Mouse (Mus musculus) forebrain, embryonic 15.5 days (tissue): ENCODE results near the gene Efcab12. TPM values are rescaled to one million over a fixed set of nuclear protein-coding genes. Genes with fewer than 3 reads are reported as not detected.
"Not testable (repeated sequence)": the region's sequence is repeated elsewhere in the genome, so short reads cannot be mapped to it uniquely, and the experiment has no call there.

ENCODE experiments used
- ATAC-seq: fragments of 200-750 bp; cut with Nextera tagmentation; replicated peaks from 2 replicates; pipeline ENCODE4 v1.8.0; 2017; ENCODE audit warnings: mild to moderate bottlenecking, moderate TSS enrichment, moderate library complexity
- H3K27ac ChIP-seq: fragments of 300-500 bp; sonication (generic); replicated peaks from 2 replicates; pipeline ENCODE4 v1.5.1; 2015; ENCODE audit warnings: mild to moderate bottlenecking, inconsistent platforms
- H3K27me3 ChIP-seq: fragments of 300-500 bp; sonication (generic); 2 replicates; pipeline ENCODE4 v1.6.1; 2015; ENCODE audit warnings: inconsistent platforms
- H3K36me3 ChIP-seq: fragments of 300-500 bp; sonication (generic); 2 replicates; pipeline ENCODE4 v1.6.1; 2015; ENCODE audit warnings: mild to moderate bottlenecking, inconsistent platforms
- H3K4me1 ChIP-seq: fragments of 300-500 bp; sonication (generic); 2 replicates; pipeline ENCODE4 v1.6.1; 2015; ENCODE audit warnings: inconsistent platforms
- H3K4me2 ChIP-seq: fragments of 300-500 bp; sonication (generic); replicated peaks from 2 replicates; pipeline ENCODE4 v1.6.1; 2015; ENCODE audit warnings: mild to moderate bottlenecking, inconsistent platforms
- H3K4me3 ChIP-seq: fragments of 300-500 bp; sonication (generic); 2 replicates; pipeline ENCODE4 v1.5.1; 2015; ENCODE audit warnings: mild to moderate bottlenecking, inconsistent platforms
- H3K9ac ChIP-seq: fragments of 300-500 bp; sonication (generic); replicated peaks from 2 replicates; pipeline ENCODE4 v1.6.1; 2015; ENCODE audit warnings: mild to moderate bottlenecking, inconsistent platforms
- H3K9me3 ChIP-seq: fragments of 300-500 bp; sonication (generic); 2 replicates; pipeline ENCODE4 v1.6.1; 2016; ENCODE audit warnings: inconsistent platforms
- WGBS: fragments of 180-500 bp; shearing (Covaris S2); methylation state at CpG from one replicate; pipeline ENCODE4 v1.1.7; 2015; ENCODE audit warnings: mixed read lengths; 5-methylcytosine and 5-hydroxymethylcytosine counted together
- polyA plus RNA-seq: library from polyadenylated mRNA; unstranded; fragments of >200 nt; fragmentation: Nextera tagmentation; extraction: Ambion mirVana; gene quantifications from 2 replicates; pipeline ENCODE4 v1.2.1, GENCODE M21; 2015

The Efcab12 gene
- polyA plus RNA-seq: 1.8 and 2.0 TPM in 2 replicates

- peaks cover 14% of the 10 kb centered on the region for H3K36me3 ChIP-seq
- no peaks in the 10 kb centered on the region for H3K9me3 ChIP-seq
- H3K9ac ChIP-seq: peak within 1 kb of the TSS; percentile 37
- peaks cover 10% of the 10 kb centered on the region for H3K4me1 ChIP-seq
- H3K4me3 ChIP-seq: peak within 1 kb of the TSS; percentile 42
- peak within 1 kb of the TSS; percentile 55 for H3K27ac ChIP-seq
- peak within 1 kb of the TSS; percentile 68 for H3K4me2 ChIP-seq
- WGBS: under 1% methylated on average over 19 of the region's 19 CpGs
- no peaks in the 10 kb centered on the region for H3K27me3 ChIP-seq
- peak; percentile 98 for ATAC-seq
These were observed at the start of gene Efcab12 for GRCm38 (mm10) chr6:115838161-115838597. Gene Efcab12, minus strand, starts transcription at chr6:115838412.

DNA sequence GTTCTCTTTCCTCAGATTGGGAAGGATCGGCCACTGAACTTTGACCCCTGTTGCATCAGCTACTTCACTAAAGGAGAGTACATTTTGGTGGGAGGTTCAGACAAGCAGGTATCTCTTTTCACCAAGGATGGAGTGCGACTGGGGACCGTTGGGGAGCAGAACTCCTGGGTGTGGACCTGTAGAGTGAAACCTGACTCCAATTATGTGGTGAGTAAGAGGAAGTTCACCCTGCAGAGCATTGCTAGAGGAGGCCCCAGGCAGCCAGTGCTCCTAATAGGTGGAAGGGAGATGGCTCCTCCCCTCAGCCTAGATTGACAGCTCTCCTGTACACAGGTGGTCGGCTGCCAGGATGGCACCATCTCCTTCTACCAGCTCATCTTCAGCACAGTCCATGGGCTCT is 48.7 kb upstream of the Efcab12 start:
- ATAC-seq: no peak
- H3K27ac ChIP-seq: no peak overlapping the region
- WGBS: 76% methylated on average over 4 of the region's 4 CpGs
- no peaks in the 10 kb centered on the region for H3K9me3 ChIP-seq
- H3K27me3 ChIP-seq: no peaks in the 10 kb centered on the region
- H3K4me3 ChIP-seq: no peak overlapping the region
- peaks cover 17% of the 10 kb centered on the region for H3K4me1 ChIP-seq
- no peak overlapping the region for H3K4me2 ChIP-seq
- peaks cover 27% of the 10 kb centered on the region; the same call in 1 of the 2 replicates for H3K36me3 ChIP-seq
- H3K9ac ChIP-seq: no peak overlapping the region

GRCm38 (mm10) chr6:115884018-115884417 is 45.8 kb upstream of the Efcab12 start:
- no peak overlapping the region for H3K27ac ChIP-seq
- H3K4me2 ChIP-seq: no peak overlapping the region
- H3K9me3 ChIP-seq: no peaks in the 10 kb centered on the region
- no peak overlapping the region for H3K4me3 ChIP-seq
- H3K4me1 ChIP-seq: no peaks in the 10 kb centered on the region
- no peaks in the 10 kb centered on the region for H3K27me3 ChIP-seq
- ATAC-seq: no peak
- H3K9ac ChIP-seq: no peak overlapping the region
- H3K36me3 ChIP-seq: peaks cover 30% of the 10 kb centered on the region; the same call in 1 of the 2 replicates

- Histone ChIP-seq H3K4me2 (no peak overlapping the region), H3K9ac (no peak overlapping the region), H3K4me1 (no peaks in the 10 kb centered on the region), H3K4me3 (no peak overlapping the region), H3K27ac (no peak overlapping the region), H3K9me3 (no peaks in the 10 kb centered on the region), H3K27me3 (no peaks in the 10 kb centered on the region), H3K36me3 (peaks cover 17% of the 10 kb centered on the region; the same call in 1 of the 2 replicates)
- no peak for ATAC-seq
- 96% methylated on average over 8 of the region's 8 CpGs for WGBS
These were observed 42.5 kb upstream of the Efcab12 start for GRCm38 (mm10) chr6:115880751-115881150.

DNA sequence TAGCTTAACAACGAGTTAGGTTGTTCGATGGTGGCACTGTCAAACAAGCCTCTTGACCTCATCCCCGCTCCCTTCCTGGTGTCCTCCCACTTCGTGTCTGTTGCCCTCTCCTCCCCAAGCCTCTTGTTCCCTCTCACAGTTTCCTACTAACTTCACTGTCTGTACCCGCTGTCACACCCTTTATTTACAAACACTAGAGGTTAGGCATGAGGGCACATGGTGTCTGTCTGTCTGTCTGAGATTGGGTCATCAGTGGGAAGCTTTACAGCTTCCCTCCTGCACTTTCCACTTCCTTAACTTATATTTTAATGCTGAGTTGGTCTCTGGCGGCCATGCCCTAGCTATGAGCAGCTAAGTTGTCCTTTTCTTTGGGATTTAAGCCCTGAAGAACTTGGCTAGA is 41.5 kb upstream of the Efcab12 start:
- ATAC-seq: no peak
- H3K4me1 ChIP-seq: no peaks in the 10 kb centered on the region
- no peaks in the 10 kb centered on the region for H3K9me3 ChIP-seq
- H3K9ac ChIP-seq: no peak overlapping the region
- 84% methylated on average over 6 of the region's 6 CpGs for WGBS
- H3K4me3 ChIP-seq: no peak overlapping the region
- H3K4me2 ChIP-seq: no peak overlapping the region
- peaks cover 15% of the 10 kb centered on the region; the same call in 1 of the 2 replicates for H3K36me3 ChIP-seq
- H3K27ac ChIP-seq: no peak overlapping the region
- H3K27me3 ChIP-seq: no peaks in the 10 kb centered on the region

- H3K36me3 ChIP-seq: peaks cover 11% of the 10 kb centered on the region; the same call in 1 of the 2 replicates
- no peak overlapping the region for H3K4me2 ChIP-seq
- no peak overlapping the region for H3K27ac ChIP-seq
- H3K9me3 ChIP-seq: no peaks in the 10 kb centered on the region
- H3K27me3 ChIP-seq: no peaks in the 10 kb centered on the region
- no peak for ATAC-seq
- H3K9ac ChIP-seq: no peak overlapping the region
- H3K4me3 ChIP-seq: no peak overlapping the region
- WGBS: 87% methylated on average over 6 of the region's 6 CpGs
- H3K4me1 ChIP-seq: no peaks in the 10 kb centered on the region
These were observed 40.5 kb upstream of the Efcab12 start for GRCm38 (mm10) chr6:115878694-115879093.

- Histone ChIP-seq H3K27me3 (no peaks in the 10 kb centered on the region), H3K4me3 (no peak overlapping the region), H3K9me3 (no peaks in the 10 kb centered on the region), H3K36me3 (peaks cover 11% of the 10 kb centered on the region; the same call in 1 of the 2 replicates), H3K4me1 (no peaks in the 10 kb centered on the region), H3K27ac (no peak overlapping the region), H3K9ac (no peak overlapping the region), H3K4me2 (no peak overlapping the region)
- no peak for ATAC-seq
- WGBS: 86% methylated on average over 2 of the region's 2 CpGs
These were observed 39.0 kb upstream of the Efcab12 start for GRCm38 (mm10) chr6:115877239-115877638.

DNA sequence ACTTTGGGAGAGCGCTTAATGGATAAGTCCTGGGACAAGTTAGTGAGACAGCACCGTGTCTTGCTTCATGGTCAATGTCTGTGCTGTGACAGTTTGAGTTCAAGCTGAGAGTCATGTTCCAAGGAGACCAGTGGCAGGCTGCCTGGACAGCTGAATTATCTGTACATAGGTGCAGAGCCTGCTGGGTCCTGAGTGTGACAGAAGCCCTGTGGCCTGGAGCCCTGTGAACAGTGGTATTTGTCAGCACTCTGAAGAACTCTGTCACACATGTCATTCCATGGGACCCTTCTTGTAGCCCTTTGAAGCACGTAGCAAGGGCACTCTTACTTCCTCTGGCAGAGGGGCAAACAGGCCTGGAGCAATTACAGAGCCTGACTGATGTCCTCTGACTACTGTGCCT is 33.1 kb upstream of the Efcab12 start:
- H3K9ac ChIP-seq, H3K36me3 ChIP-seq, H3K27me3 ChIP-seq, H3K9me3 ChIP-seq, H3K4me2 ChIP-seq, H3K4me3 ChIP-seq, ATAC-seq, H3K4me1 ChIP-seq, H3K27ac ChIP-seq: not testable (repeated sequence)
- WGBS: no CpG with 5 or more reads among the region's 3 CpGs

GRCm38 (mm10) chr6:115867157-115867556 is 28.9 kb upstream of the Efcab12 start:
- H3K4me1 ChIP-seq, H3K4me2 ChIP-seq, ATAC-seq, H3K27ac ChIP-seq, H3K9ac ChIP-seq, H3K27me3 ChIP-seq, H3K36me3 ChIP-seq, H3K4me3 ChIP-seq, H3K9me3 ChIP-seq: not testable (repeated sequence)
- WGBS: no CpG with 5 or more reads among the region's 3 CpGs

- ATAC-seq: no peak
- Histone ChIP-seq H3K4me2 (no peak overlapping the region), H3K4me1 (no peaks in the 10 kb centered on the region), H3K27me3 (no peaks in the 10 kb centered on the region), H3K36me3 (peaks cover 4% of the 10 kb centered on the region; the same call in 1 of the 2 replicates), H3K4me3 (no peak overlapping the region), H3K27ac (no peak overlapping the region), H3K9me3 (no peaks in the 10 kb centered on the region), H3K9ac (no peak overlapping the region)
- 95% methylated on average over 4 of the region's 4 CpGs for WGBS
These were observed 27.0 kb upstream of the Efcab12 start for GRCm38 (mm10) chr6:115865246-115865645.

DNA sequence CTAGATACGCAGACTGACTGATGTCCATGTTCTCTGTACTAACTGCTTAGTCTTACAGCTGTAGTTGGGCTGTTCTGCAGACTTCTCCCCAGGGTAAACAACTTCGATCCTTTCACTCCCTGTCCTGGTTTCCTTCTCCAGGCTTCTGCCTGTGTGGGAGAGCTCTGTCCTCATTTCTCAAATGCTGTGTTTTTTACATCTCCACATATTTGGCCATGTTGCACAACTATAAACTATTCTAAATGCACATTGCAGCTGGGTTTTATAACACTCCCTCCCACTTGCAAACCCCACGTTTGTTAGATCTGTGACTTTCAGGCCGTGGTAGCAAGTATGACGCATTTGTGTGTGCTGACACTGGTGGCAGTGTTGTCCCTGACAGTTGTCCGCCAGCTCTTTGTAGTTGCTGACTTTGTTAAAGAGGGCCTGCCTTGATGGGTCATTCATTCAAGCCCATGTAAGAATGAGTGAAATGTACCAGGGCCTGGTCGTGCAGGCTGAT is 25.2 kb upstream of the Efcab12 start:
- Histone ChIP-seq H3K9ac (no peak overlapping the region), H3K4me3 (no peak overlapping the region), H3K36me3 (peaks cover 4% of the 10 kb centered on the region; the same call in 1 of the 2 replicates), H3K27ac (no peak overlapping the region), H3K9me3 (no peaks in the 10 kb centered on the region), H3K4me1 (no peaks in the 10 kb centered on the region), H3K4me2 (no peak overlapping the region), H3K27me3 (no peaks in the 10 kb centered on the region)
- no peak for ATAC-seq
- WGBS: 73% methylated on average over 7 of the region's 7 CpGs

DNA sequence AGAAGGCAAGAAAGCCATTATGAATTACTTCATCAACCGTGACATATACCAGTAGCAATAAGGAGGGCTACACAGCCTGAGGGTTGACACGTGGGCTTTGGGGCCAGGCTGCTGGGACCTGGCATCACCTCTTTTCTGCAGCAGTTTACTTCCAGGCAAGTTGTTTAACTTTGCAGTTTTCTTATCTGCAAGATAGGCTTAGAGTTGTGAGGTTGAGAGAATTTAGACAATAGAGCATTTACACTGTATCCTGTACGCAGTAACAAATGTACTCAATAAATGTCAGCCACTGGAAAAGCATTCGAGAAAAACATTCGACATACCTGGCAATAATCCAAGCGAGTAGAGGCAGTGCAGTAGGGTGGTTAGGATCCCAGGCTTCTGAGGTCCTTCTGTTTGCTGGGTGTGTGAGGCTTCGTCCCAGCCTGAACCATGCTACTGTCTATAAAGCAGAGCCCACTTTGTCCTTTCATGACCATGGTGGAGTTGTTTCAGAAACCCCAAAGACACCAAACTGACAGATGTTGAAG is 21.9 kb upstream of the Efcab12 start:
- 66% methylated on average over 7 of the region's 7 CpGs for WGBS
- Histone ChIP-seq H3K4me2 (no peak overlapping the region), H3K9ac (no peak overlapping the region), H3K9me3 (no peaks in the 10 kb centered on the region), H3K27ac (no peak overlapping the region), H3K4me3 (no peak overlapping the region), H3K4me1 (peaks cover 13% of the 10 kb centered on the region; the same call in 1 of the 2 replicates), H3K27me3 (no peaks in the 10 kb centered on the region), H3K36me3 (peaks cover 1% of the 10 kb centered on the region; the same call in 1 of the 2 replicates)
- no peak for ATAC-seq

DNA sequence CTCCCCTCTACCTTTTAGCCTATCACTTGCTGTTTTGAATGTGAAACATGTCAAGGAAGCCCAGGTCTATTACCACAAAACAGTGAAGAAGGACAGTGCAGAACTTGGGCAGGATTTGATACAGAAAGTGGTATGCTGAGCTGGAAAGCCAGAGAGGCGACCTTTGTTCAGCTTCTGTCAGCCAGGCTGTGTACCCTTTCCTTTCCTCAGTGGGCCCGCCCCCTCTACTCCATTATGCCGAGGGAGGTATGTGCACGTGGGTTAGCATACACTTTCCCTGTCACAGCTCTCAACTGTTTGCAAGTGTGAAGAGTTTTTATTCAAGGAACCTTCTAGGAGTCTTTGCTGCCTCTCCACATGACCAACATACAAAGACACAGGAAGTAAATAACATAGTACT is 21.0 kb upstream of the Efcab12 start:
- no peak overlapping the region for H3K4me2 ChIP-seq
- WGBS: 51% methylated on average over 4 of the region's 4 CpGs
- no peaks in the 10 kb centered on the region for H3K27me3 ChIP-seq
- peaks cover 13% of the 10 kb centered on the region; the same call in 1 of the 2 replicates for H3K4me1 ChIP-seq
- no peak overlapping the region for H3K27ac ChIP-seq
- no peak overlapping the region for H3K4me3 ChIP-seq
- no peak for ATAC-seq
- H3K9me3 ChIP-seq: no peaks in the 10 kb centered on the region
- H3K36me3 ChIP-seq: no peaks in the 10 kb centered on the region
- no peak overlapping the region for H3K9ac ChIP-seq
